Mouse (Mus musculus): ENCODE measurements around the gene Abca5.
A peak's percentile ranks its signal among the peaks of the same experiment; 100 is the strongest.

The Abca5 gene

DNA sequence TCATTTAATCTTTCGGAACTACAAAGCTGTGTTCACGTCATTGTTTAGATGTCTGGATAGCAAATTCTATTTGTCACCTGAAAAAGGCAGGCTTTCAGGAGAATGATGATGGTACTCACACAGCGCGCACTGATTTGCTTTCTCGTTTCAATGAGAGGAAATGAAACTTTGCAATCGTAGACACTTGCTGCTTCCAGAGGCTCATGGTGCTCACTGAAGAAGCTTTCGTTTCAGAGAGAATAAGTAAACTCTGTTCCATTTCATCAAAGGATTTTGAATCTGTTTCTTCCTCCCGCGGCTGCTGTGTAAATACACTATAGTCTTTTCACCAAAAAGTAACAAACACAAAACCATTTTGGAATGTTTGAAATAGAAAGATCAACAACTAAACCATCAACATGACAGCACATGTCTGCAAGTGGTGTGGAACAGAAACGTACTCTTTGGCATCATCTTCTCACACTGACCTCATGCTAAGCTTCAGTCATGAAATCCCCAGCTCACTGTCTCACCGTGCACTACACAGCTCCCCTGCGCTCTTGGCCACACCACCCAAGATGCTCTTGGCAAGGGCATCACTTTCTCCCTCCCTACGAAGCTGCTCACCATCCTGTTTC lies 39.5 kb downstream of the Abca5 start:
- DNase-seq = no peak

DNA sequence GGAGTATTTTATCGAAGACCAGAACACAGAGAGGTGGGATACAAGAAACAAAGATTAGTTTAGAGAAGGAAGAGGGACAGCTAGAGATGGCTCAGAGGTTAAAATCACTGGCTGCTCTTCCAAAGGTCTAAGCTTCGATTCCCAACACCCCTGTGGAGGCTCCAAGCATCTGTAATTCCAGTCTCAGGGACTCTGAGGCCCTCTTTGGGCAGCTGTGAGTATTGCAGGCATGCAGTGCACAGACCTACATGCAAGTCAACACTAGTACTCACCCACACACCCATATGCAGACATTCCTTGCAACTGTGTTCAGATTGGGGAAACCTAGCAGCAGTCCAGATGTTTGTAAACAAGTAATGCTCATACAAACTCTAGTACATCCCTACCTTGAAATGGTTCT lies 46.9 kb downstream of the Abca5 start:
- no peak for DNase-seq

- DNase-seq = no peak
These were observed 49.1 kb downstream of the Abca5 start for GRCm38 (mm10) chr11:110288423-110288822.

- DNase-seq = no peak
These were observed 49.8 kb downstream of the Abca5 start for GRCm38 (mm10) chr11:110287694-110288093.

DNA sequence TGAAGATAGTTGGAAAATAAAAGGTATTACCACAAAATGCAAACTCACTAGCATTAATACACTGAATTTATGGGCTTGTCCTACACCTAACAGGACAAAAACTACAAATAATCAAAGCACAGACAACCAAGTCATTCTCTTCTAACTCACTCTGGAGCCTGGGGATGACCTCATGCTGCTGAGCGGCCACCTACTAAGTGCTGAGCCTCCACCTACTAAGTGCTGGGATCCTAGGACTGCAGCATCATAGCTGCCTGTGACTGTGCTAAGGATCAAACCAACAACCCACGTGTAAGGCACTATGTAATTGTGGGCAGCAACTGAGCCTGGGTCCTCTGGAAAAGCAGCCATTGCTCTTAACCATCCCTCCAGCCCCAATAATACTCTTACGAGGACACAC lies 51.2 kb downstream of the Abca5 start:
- no peak for DNase-seq

- DNase-seq = no peak
These were observed 52.7 kb downstream of the Abca5 start for GRCm38 (mm10) chr11:110284849-110285248.

- DNase-seq = no peak
These were observed 53.2 kb downstream of the Abca5 start for GRCm38 (mm10) chr11:110284185-110284787.

GRCm38 (mm10) chr11:110274794-110275193 lies 62.7 kb downstream of the Abca5 start:
- DNase-seq = no peak

- peak; percentile 61 for DNase-seq
These were observed 65.8 kb downstream of the Abca5 start for GRCm38 (mm10) chr11:110271745-110272144.

DNA sequence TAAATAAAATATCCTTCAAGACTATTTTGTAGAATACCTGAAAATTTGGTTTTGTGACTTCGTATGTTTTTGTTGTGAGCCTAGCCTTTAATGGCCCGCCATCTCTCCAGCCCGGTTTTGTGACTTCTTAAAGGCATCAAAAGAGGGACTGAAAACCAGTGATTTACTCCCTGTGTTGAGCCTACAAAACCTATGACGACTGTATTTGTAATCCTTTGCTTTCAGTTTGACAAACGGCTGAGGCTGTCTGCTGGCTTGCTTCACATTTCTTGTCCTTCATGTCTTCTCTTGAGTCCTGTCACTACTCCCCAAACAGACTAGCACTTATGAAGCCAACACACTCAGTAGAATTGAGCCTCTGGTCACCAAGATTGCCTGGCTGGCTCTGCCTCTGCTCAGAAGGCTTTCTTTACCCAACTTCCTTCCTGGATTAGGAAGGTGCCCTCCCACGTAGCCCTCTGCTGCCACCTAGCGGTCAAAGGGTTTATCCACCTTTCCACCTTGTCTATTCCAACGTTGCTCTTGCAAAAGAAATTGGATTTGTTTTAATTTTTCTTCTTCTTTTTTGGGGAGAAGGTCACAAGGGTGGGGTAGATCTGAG lies 69.2 kb downstream of the Abca5 start:
- peak; percentile 93 for DNase-seq

GRCm38 (mm10) chr11:110267232-110267631 lies 70.3 kb downstream of the Abca5 start:
- no peak for DNase-seq

DNA sequence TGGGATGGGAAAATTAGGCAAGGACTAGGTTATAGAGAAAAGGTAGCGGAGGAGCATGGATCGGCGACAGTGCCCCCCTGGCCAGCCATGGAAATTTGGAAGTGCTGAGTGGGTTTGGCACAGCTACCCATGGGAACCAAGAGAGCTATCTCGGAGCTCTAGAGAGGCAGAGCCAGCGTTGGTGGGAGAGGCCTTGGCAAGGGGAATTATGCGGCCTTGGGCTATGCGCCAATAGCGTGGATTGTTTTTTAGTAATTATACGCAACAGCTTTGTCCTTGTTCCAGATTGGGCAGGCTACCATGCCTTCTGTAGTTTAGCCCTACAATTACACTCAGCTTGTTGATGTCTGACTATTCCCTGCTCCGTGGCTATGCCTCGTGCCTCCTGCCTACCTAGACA lies 70.8 kb downstream of the Abca5 start:
- no peak for DNase-seq

DNA sequence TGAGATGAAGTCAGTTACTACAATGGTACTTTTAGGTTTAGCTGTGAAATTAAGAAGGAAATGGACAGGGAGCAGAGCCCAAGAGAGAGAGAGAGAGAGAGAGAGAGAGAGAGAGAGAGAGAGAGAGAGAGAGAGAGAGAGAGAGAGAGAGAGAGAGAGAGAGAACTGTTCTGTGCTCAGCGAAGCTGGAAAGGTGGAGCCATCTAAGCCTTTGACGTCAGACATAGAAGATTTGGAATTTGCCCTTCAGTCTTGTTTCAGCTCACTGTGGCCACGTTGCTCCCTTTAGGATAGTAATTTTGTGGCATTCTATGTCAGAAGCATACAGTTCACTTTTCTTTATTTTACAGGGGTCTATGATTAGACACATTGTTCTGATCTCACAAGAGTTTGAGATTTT lies 75.6 kb downstream of the Abca5 start:
- DNase-seq = no peak

- no peak for DNase-seq
These were observed 79.6 kb downstream of the Abca5 start for GRCm38 (mm10) chr11:110257911-110258310.

GRCm38 (mm10) chr11:110257061-110257460 lies 80.5 kb downstream of the Abca5 start:
- no peak for DNase-seq

GRCm38 (mm10) chr11:110252256-110252655 lies 85.3 kb downstream of the Abca5 start:
- no peak for DNase-seq

DNA sequence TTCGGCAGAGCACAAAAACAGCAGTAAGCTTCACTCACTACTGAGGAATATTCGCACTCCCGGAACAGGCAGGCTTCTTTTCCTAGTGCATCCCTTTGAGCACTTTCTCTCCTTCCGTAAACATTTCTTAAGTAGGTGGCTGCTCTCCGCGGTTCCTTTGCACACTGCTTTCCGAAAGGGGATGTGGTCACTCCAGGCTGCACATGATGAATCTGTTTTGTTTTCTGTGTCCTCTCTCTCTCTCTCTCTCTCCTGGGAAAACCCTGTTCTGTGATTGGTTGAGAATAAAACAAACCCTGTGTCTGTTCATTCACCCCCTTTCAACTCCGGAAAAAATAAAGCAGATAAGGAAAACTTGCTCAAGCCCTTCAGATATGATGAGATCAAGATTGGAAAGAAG lies 86.0 kb downstream of the Abca5 start, which contains the start of gene Abca6:
Gene Abca6, minus strand, starts transcription at position 243 of the 400 bp plus-strand sequence.
- no peak for DNase-seq

DNA sequence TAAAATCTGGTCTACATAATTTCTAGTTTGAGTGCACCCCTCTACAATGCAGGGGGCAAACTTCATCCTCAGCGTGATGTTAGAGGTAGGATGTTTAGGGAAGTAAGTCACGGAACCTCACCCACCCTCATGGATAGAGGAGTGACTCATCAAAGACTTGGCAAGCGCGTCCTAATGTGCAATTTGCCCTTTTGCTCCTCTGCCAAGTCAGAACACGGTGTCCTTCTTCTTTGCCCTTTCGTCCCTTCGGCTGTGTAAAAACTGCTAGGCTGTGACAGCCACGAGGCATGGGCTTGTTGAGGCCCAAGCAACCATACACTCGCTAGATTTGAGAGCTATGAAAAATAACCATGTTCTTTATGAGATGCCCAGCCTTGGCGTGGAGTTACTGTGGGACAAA lies 92.8 kb downstream of the Abca5 start:
- no peak for DNase-seq

- DNase-seq = no peak
These were observed 100.0 kb downstream of the Abca5 start for GRCm38 (mm10) chr11:110237466-110237865.

- DNase-seq = no peak
These were observed 104.5 kb downstream of the Abca5 start for GRCm38 (mm10) chr11:110232975-110233374.

Measured in right cerebral cortex, postnatal 14 days (tissue).